Mouse (Mus musculus) retina, postnatal 7 days (tissue): ENCODE measurements around the gene Traip.
"Not testable (repeated sequence)": the region's sequence is repeated elsewhere in the genome, so short reads cannot be mapped to it uniquely, and the experiment has no call there.

Experiments
- DNase-seq: peaks from one replicate; pipeline ENCODE4 v3.0.0-alpha.2; 2012; ENCODE audit warnings: low read depth, low spot score

Traip gene

DNA sequence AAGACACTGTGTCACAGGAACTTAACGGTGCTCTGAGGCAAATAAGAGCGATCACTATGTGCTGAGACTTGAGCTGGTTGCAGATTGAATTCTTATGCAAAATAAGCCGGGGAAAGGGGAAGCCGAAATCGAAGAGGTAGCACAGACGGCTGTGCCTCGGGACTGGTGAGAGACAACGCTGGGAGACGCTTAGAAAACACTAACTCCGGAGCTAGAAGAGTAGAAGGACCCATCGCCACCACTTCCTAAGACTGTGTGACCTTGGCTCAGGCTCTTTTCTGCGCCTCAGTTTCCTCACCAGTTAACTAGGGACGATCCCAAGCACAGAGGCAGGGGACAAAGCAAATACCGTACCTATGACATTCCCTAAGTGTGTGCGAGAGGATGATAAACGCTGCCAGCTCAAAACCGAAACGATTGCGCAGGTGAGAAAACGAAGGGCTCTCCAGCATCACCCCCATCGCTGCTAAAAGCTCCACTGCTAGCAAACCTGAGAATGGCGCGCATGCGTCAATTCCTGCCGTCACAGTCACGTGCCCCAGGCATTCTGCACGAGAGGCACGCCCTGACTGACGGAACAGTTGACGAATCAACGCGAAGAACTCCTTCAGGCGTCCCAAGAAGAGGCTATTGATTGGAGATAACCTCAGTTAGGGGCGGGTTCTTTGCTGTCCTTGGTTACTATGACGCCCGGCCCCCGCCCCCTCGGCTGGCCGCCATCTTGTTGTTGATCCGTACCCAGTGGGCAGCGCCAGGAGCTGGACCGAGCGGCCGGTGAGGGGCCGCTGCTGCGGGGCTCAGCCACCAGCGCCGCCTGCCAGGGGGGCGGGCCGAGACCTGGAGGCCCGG is 52.2 kb downstream of the Traip start, which contains the start of gene Ip6k1:
Gene Ip6k1, plus strand, starts transcription at position 580 of the 849 bp plus-strand sequence.
- peak; percentile 100 for DNase-seq

DNA sequence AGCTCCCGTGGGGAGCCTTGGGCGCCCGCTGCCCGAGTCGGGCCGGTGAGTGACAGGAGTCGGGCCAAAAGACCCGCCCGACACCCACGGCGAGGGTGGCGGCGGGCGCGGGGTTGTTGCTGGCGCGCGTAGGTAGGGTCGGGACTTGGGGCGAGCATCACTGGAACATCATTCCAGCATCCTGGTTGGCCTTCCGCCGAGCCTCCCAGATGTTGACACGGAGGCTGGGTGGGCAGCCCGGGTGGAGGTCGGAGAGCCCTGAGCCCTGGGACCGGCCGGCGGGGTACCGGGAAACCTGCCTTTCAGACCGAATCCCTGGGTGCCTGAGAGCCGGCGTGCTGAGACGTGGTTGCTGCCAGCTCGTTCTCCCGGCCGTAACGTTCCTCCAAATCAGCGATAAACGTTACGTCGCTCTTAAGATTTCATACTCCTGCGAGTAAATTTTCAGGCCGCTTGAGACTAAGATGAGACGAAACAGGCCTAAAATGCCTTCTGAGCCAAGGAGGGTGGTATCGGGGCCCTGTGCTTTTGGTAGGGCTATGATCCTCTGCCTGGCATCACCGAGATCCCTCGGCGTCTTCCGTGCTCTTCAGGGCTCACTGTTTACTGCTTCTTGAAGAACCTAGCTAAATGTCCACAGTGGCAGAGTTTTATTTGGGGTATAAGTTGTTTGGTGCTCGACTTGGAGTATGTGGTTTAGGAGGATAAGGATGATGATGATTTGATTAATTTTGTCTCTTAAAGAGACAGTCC is 53.0 kb downstream of the Traip start:
- DNase-seq: no peak

DNA sequence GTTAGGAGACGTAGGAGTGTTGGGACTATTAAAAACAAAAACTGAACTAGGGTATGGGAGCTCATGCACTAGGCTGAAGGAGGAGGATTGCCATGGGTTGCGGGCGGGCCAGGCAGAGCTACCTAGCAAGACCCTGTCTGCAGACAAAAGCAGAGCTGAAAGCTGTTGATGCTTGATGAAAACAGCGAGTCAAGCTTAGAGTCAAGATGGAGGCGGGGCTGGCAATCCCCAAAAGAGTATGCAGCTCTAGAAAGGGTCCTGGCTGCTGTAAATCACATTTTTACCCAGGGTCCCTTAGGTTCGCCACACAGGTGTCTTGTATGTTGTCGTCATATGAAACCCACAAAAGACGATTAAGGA is 53.6 kb downstream of the Traip start:
- DNase-seq: no peak

DNA sequence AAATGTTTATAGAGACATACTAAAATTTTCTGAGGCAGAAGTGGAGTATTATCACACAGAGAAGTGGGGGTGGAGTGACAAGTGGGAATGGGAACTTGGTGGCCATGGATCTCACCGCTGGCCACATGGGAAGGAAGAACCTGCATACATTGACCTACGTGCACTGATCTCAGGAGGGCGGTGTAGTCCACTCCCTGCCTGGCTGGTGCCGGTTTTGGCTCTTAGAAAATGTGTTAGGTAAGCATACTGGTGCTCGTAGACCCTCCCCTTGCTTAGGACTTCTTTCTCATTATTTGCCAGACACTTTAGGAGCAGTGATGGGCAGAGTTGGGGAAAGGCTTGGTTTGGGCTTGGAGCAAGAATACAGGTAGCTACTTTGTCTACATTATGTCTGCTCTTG is 58.1 kb downstream of the Traip start:
- no peak for DNase-seq

DNA sequence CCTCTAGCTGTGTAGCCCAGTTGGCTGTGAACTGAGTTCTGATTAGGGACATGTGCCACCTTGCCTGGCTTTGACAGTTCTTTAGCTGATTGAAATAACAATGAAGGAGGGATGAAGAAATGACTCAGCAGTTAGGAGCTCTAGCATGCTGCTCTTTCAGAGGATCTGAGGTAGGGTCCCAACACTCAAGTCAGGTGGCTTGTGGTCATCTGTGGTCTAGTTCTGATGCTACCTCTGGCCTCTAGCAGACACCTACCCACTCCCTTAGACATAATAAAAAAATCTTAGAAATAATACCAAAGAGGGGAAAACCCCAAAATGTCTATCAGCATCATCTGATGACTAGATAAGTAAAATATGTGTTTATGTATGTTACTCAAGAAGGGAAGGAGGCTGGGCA is 60.4 kb downstream of the Traip start:
- DNase-seq: no peak

DNA sequence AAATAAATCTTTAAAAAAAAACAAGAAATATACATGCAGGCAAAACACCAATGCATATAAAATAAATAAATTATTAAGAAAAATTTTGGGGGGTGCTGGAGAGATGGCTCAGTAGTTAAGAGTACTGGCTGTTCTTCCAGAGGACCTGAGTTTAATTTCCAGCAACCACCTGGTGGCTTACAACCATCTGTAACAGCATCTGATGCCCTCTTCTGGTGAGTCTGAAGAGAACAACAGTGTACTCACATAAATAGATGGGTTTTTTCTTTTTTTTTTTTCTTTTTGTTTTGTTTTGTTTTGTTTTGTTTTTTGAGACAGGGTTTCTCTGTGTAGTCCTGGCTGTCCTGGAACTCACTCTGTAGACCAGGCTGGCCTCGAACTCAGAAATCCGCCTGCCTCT is 63.6 kb downstream of the Traip start:
- not testable (repeated sequence) for DNase-seq

DNA sequence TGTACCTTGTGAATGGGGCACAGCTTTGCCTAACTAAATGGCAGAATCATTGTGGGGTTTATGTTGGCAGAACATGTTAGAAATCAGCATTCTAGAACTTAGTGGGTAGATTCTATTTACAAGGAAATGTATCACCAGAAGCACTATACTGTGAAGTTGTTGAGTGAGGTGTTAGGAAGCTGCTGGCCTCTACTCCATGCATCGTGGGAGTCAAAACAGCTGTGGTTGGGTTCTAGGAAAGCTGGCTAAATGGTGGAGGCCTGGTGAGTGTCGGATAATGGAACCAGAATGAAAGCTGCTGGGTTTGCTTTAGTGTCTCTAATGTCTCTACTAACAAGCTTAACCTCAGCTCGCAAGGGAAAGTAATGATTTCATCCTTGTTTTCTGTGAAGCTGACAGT is 67.2 kb downstream of the Traip start:
- no peak for DNase-seq

DNA sequence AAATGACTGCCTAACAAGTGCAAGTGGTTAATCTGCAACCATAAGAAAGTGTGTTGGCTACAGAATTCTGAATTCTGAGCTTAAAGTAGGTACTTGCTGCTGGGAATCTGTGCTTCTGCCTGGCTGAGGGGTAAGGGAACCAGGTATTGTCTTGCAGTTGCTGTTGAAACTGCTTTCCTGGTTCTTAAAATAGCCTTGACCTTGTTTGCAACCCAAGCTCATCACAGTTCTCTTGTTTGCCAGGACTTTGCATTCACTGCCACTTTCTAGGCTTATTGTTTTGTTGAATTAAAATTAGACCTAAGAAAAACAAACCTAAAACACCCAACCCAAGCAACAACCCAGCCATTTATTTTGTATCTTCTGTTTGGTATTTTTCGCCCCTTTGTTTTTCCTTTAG is 70.8 kb downstream of the Traip start:
- no peak for DNase-seq
